Mouse (Mus musculus) bone marrow macrophage, adult 2 months (primary cell): ENCODE results near the gene Dtwd1.

Experiments used
- CTCF ChIP-seq: IDR thresholded peaks from 2 replicates; pipeline ENCODE4 v1.5.1; 2012; ENCODE audit warnings: low read depth, mild to moderate bottlenecking, low read length, moderate library complexity
- POLR2A ChIP-seq: IDR thresholded peaks from 2 replicates; pipeline ENCODE4 v1.6.1; 2012; ENCODE audit warnings: mild to moderate bottlenecking, low read depth, low read length, borderline replicate concordance

DNA sequence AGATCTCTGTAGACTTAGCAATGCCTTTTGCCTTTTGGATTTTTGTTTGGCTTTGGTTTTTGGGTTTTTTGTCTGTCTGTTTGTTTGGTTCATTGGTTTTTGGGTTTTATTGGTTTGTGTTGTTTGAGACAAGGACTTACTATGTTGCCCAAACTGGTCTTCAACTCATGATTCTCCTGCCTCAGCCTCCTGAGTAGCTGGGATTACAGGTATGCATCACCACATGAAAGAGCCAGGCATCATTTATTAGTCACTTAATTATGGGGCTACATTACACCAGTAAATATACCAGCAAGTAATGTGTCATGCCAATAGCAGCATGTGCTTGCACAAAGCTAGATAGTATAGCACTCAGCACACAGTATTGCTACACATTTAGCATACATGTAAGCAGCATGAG, 4.2 kb upstream of the Dtwd1 start:
- TF ChIP-seq CTCF (no peak), POLR2A (no peak)
